Mouse (Mus musculus) olfactory bulb, adult 2 months (tissue): ENCODE data around the gene 1810009A15Rik. TPM values are rescaled to one million over a fixed set of nuclear protein-coding genes. Genes with fewer than 3 reads are reported as not detected.
A peak's percentile ranks its signal among the peaks of the same experiment; 100 is the strongest.
"Not testable (repeated sequence)": the region's sequence is repeated elsewhere in the genome, so short reads cannot be mapped to it uniquely, and the experiment has no call there.

Experiments used
- H3K27ac ChIP-seq: fragments of 200-500 bp; 2 replicates; pipeline ENCODE4 v1.5.1; 2012; ENCODE audit warnings: low read depth, low read length; ENCODE audit not compliant: insufficient read depth
- H3K4me1 ChIP-seq: fragments of 200-500 bp; 2 replicates; pipeline ENCODE4 v1.6.1; 2012; ENCODE audit warnings: low read length; ENCODE audit not compliant: control insufficient read depth, insufficient read depth
- H3K4me3 ChIP-seq: fragments of 200-500 bp; 2 replicates; pipeline ENCODE4 v1.5.1; 2012; ENCODE audit warnings: mild to moderate bottlenecking, low read depth, low read length, moderate library complexity; ENCODE audit not compliant: insufficient read depth
- CTCF ChIP-seq: fragments of 200-500 bp; IDR thresholded peaks from 2 replicates; pipeline ENCODE4 v1.5.1; 2012; ENCODE audit warnings: low read depth, mild to moderate bottlenecking, low read length, moderate library complexity; ENCODE audit not compliant: insufficient read depth
- POLR2A ChIP-seq: fragments of 200-500 bp; IDR thresholded peaks from 2 replicates; pipeline ENCODE4 v1.6.1; 2012; ENCODE audit warnings: mild to moderate bottlenecking, low read depth, low read length, moderate library complexity; ENCODE audit not compliant: insufficient read depth
- WGBS: fragments of 180-500 bp; shearing (Covaris S2); methylation state at CpG from one replicate; pipeline ENCODE4 v1.1.7; 2018; 5-methylcytosine and 5-hydroxymethylcytosine counted together
- polyA plus RNA-seq: library from polyadenylated mRNA; stranded (reverse); fragments of >200 nt; gene quantifications from 2 replicates; pipeline ENCODE4 v1.2.4, GENCODE M21; 2012; ENCODE audit warnings: low replicate concordance; ENCODE audit not compliant: missing spikeins, insufficient read depth, insufficient read length

Gene 1810009A15Rik
- polyA plus RNA-seq, 1 experiment, result not detected

DNA sequence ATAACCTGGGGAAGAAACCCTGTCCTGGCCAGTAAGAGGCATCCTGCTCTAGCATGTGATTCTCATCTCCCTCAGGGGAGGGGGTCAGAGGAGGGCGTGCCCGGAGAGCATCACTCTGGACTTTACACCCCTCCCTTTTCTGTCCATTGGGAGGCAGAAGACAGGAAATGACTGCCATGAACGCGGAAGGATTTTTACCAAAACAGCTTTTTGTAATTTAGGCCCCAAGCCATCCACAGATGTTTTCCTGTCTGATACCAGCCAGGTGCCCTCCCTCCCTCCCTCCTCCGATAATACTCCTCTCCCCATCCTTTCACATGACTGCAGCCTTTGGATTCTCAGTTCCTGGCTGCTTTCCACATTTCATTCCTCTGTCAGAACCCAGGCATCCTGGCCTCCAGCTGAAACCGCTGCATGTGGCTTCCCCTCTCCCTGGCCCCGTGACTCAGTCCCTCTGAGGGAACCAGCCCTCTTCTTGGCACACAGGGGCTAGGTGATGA is 38.2 kb upstream of the 1810009A15Rik start, which contains the start of gene Lrrn4cl:
Lrrn4cl (plus strand) TSS at position 367 of the 500 bp plus-strand sequence.
- TF ChIP-seq CTCF (no peak), POLR2A (no peak)
- Histone ChIP-seq H3K4me1 (peaks cover 11% of the 10 kb centered on the region), H3K27ac (no peak within 1 kb of the TSS), H3K4me3 (no peak within 1 kb of the TSS)
- 19% methylated on average over 7 of the region's 7 CpGs for WGBS

DNA sequence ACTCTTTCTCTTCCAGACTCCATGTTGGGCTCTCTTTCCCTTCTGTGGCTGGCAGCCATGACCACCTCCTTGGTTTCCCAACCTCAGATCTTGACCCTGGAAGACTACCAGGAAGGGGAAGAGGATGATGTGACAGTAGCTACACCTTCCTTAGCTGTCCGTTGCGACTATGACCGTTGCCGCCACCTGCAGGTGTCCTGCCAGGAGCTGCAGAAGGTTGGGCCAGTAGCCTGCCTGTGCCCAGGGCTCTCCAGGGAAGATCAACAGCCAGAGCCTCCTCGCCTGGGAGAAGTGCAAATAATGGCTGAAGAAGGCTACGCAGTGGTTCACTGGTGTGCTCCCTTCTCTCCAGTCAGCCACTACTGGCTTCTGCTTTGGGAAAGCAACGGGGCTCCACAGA is 37.0 kb upstream of the 1810009A15Rik start:
- TF ChIP-seq POLR2A (no peak), CTCF (no peak)
- Histone ChIP-seq H3K4me1 (peaks cover 11% of the 10 kb centered on the region), H3K27ac (no peak overlapping the region), H3K4me3 (no peak overlapping the region)
- WGBS, result 63% methylated on average over 7 of the region's 7 CpGs

DNA sequence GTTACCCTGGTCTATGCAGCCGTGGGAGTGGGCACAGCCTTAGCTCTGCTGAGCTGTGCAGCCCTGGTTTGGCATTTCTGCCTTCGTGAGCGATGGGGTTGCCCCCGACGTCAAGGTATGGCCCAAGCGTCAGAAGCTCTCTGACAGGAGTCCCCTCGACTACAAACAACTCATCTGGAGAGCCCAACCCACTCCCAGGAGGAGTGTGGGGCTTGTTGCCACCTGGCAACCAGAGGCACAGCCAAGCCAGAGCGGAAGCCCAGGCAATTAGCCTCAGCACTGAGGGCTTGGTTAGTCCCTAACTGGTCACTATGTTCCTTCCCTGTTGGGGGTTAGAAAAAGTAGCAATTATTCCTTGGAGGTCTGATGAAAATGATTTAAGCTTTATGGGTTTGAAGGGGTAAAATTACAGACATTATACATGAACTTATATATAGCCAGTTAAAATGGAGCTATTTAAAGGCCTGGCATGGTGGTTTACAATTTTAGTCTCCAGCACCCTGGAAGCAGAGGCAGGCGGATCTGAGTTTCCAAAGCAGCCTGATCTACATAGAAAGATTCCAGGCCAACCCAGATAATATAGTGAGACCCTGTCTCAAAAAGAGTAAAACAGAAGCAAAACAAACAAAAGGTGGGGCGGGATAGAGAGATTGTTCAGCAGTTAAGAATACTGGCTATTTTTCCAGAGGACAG is 36.3 kb upstream of the 1810009A15Rik start:
- TF ChIP-seq CTCF, result no peak
- no peak for TF ChIP-seq POLR2A
- 59% methylated on average over 10 of the region's 10 CpGs for WGBS
- Histone ChIP-seq H3K27ac (no peak overlapping the region), H3K4me1 (peaks cover 11% of the 10 kb centered on the region), H3K4me3 (no peak overlapping the region)

DNA sequence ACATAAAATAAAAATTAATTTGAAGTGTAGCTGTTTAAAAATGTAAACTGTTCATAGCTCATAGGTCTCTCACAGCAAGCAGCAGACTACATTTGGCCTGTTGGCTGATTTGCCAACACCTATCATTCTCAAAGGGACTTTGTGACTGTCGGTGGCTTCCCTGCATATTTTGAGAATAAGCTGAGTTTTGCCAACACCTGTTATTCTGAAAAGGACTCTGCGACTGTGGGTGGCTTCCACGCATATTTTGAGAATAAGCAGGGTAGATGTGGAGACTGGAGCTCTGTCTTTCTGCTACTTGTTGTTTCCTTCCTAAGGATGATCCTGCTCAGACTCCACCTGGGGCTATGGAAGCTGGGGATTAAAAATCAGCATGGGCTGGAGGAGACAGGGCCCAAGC is 35.5 kb upstream of the 1810009A15Rik start:
- Histone ChIP-seq H3K4me1 (peaks cover 11% of the 10 kb centered on the region), H3K27ac (no peak overlapping the region), H3K4me3 (no peak overlapping the region)
- TF ChIP-seq CTCF, result no peak
- no peak for TF ChIP-seq POLR2A
- 80% methylated on average over 3 of the region's 3 CpGs for WGBS

DNA sequence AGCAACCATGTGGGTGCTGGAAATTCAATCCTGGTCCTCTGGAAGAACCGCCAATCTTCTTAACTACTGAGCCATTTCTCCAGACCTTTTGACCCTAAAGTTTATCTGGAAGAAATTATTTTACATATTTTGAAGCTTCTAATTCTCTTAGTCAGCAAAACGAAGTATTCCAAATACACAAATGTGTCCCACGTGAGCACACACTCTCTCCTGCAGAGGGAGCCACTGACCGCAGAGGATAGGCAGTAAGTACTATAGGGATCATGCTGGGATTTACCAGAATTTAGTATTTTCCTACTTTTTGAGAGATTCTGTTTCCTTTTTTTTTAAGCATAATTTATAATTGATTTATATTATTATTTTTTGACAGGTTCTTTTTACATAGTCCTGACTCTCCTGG is 31.0 kb upstream of the 1810009A15Rik start:
- WGBS, result 39% methylated on average over 4 of the region's 4 CpGs
- Histone ChIP-seq H3K4me1 (no peaks in the 10 kb centered on the region), H3K27ac (no peak overlapping the region), H3K4me3 (no peak overlapping the region)
- TF ChIP-seq CTCF (no peak), POLR2A (no peak)

DNA sequence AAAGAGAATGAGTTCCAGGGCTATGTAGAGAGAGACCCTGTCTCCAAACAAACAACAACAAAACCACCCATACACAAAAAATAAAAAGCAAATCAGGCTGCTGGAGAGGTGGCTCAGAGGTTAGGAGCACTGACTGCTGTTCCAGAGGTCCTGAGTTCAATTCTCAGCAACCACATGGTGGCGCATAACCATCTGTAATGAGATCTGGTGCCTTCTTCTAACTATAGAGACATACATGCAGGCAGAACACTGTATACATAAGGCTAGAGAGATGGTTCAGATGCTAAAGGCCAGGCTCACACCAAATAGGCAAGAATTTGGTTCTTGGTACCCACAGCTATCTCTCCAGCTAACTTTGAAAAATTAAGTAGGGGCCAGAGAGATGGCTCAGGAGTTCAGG is 29.6 kb upstream of the 1810009A15Rik start:
- Histone ChIP-seq H3K4me3 (no peak overlapping the region), H3K27ac (no peak overlapping the region), H3K4me1 (no peaks in the 10 kb centered on the region)
- 28% methylated on average over 1 of the region's 1 CpGs for WGBS
- TF ChIP-seq CTCF, result no peak
- TF ChIP-seq POLR2A, result no peak

DNA sequence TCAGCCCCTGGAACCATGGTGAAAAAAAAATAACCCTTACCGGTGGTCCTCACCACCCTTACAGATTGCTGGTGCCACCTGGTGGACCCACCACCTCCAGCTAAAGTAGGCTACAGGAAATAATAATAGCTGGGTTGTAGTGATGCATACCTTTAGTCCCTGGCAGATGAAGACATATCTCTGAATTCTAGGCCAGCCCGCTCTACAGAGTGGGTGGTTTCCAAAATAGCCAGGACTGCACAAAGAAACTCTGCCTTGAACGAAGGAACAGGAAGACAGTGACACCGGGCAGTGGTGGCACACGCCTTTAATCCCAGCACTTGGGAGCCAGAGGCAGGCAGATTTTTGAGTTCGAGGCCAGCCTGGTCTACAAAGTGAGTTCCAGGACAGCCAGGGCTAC is 24.4 kb upstream of the 1810009A15Rik start:
- Histone ChIP-seq H3K27ac (no peak overlapping the region), H3K4me1 (no peaks in the 10 kb centered on the region), H3K4me3 (no peak overlapping the region)
- TF ChIP-seq POLR2A (no peak), CTCF (no peak)
- 71% methylated on average over 6 of the region's 6 CpGs for WGBS

DNA sequence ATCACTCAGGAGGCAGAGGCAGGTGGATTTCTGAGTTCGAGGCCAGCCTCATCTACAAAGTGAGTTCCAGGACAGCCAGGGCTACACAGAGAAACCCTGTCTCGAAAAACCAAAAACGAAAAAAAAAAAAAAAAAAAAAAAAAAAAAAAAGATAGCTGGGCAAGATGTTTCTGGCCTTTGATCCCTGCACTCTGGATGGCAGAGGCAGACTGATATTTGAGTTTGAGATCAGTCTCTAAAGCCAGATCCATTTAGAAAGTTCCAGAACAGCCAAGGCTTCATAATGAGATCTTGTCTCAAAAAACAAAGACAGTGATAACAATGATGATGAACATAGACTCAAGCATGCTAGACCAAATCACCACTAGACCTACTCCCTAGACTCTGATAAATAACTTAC is 18.3 kb upstream of the 1810009A15Rik start:
- H3K4me3 ChIP-seq, H3K4me1 ChIP-seq, H3K27ac ChIP-seq: not testable (repeated sequence)
- WGBS, result 72% methylated on average over 3 of the region's 3 CpGs

DNA sequence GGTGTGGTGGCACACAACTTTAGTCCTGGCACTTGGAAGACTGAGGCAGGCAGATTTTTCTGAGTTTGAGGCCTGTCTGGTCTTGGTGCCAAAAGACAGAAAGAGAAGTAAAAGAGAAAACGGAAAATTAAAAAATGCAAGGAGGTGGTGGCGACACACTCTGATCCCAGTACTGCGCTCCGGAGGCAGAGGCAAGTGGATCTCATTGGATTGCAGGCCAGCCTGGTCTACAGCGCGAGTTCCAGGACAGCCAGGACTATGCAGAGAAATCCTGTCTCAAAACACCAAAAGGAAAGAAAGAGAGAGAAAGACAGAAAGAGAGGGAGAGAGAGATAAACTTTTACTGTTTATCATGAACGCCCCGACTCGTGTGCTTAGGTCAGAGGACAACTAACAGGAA is 17.8 kb upstream of the 1810009A15Rik start:
- 0 out of 2 replicates have a peak overlapping the region, but pooled peaks have one; percentile 41 for H3K27ac ChIP-seq
- TF ChIP-seq CTCF, result no peak
- no peak for TF ChIP-seq POLR2A
- H3K4me1 ChIP-seq, result peaks cover 4% of the 10 kb centered on the region
- 38% methylated on average over 9 of the region's 9 CpGs for WGBS
- H3K4me3 ChIP-seq, result peak overlapping the region; percentile 96
